Mouse (Mus musculus) bone marrow, adult 2 months (tissue): ENCODE results near the gene Nhlh1.

Experiments
- CTCF ChIP-seq: fragments of 200-500 bp; IDR thresholded peaks from 2 replicates; pipeline ENCODE4 v1.5.1; 2011; ENCODE audit warnings: low read length, control low read depth; ENCODE audit not compliant: control insufficient read depth, insufficient read depth
- POLR2A ChIP-seq: fragments of 200-500 bp; IDR thresholded peaks from 2 replicates; pipeline ENCODE4 v1.6.1; 2011; ENCODE audit warnings: low read depth, mild to moderate bottlenecking, control low read depth, low read length, borderline replicate concordance; ENCODE audit not compliant: control insufficient read depth

DNA sequence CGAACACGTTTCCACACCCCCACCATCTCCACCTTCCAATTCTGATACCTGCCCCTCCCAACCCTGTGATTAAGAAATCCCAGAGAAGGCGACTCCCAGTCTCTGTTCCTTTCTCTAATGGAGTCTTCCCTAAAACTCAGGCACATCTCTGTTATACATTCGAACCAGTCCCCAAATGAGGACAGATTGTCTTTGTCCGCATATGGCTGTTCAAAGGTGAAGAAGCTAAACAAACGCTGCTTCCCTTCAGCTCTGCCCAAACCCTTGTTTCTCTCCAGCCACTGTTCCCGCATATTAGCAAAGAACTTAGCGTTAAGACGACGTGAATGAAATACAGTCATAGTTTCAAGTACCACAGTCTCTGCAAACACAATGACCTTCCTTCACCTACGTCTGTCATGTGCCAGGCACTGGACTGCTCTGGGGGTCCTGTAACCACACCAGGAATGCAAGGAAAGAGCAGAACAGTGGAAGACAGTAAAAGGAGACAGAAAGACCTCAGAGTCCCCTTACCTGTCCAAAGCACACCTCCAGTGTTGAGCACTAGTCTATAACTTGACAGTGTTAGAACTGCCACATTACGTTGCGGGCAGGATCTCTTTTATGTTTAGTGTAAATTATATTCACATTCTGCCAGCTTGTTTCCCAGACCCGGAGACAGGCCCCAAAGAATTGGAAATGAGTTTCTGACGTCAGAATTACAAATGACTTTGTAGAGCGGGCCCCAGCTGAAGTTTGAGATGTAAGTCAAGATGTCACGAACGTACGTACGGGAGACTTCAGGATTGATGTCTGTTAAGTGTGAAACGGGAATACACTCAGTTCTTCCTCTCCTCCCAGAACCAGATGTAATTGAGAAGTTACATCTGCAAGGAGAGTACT is 28.7 kb downstream of the Nhlh1 start, which contains the start of gene Vangl2:
- TF ChIP-seq CTCF (no peak), POLR2A (no peak)
